Mouse (Mus musculus) limb, embryonic 12.5 days (tissue): ENCODE measurements around the gene Gm17606. TPM values are rescaled to one million over a fixed set of nuclear protein-coding genes. Genes with fewer than 3 reads are reported as not detected.

Experiments
- ATAC-seq: fragments of 200-750 bp; cut with Nextera tagmentation; 2 replicates; pipeline ENCODE4 v1.8.0; 2017; ENCODE audit warnings: low read depth, moderate TSS enrichment; ENCODE audit not compliant: insufficient number of reproducible peaks, insufficient read depth, low FRiP score, low TSS enrichment
- H3K27ac ChIP-seq: fragments of 300-500 bp; sonication (generic); 2 replicates; pipeline ENCODE4 v1.5.1; 2016; ENCODE audit warnings: mild to moderate bottlenecking, moderate library complexity
- H3K27me3 ChIP-seq: fragments of 300-500 bp; sonication (generic); 2 replicates; pipeline ENCODE4 v1.6.1; 2016; ENCODE audit warnings: mild to moderate bottlenecking, moderate library complexity
- H3K36me3 ChIP-seq: fragments of 300-500 bp; sonication (generic); 2 replicates; pipeline ENCODE4 v1.6.1; 2016; ENCODE audit warnings: mild to moderate bottlenecking, moderate library complexity
- H3K4me1 ChIP-seq: fragments of 300-500 bp; sonication (generic); replicated peaks from 2 replicates; pipeline ENCODE4 v1.6.1; 2016
- H3K4me2 ChIP-seq: fragments of 300-500 bp; sonication (generic); 2 replicates; pipeline ENCODE4 v1.6.1; 2016; ENCODE audit warnings: mild to moderate bottlenecking, moderate library complexity
- H3K4me3 ChIP-seq: fragments of 300-500 bp; sonication (generic); replicated peaks from 2 replicates; pipeline ENCODE4 v1.5.1; 2016; ENCODE audit warnings: mild to moderate bottlenecking
- H3K9ac ChIP-seq: fragments of 300-500 bp; sonication (generic); replicated peaks from 2 replicates; pipeline ENCODE4 v1.6.1; 2016; ENCODE audit warnings: mild to moderate bottlenecking, moderate library complexity
- H3K9me3 ChIP-seq: fragments of 300-500 bp; sonication (generic); 2 replicates; pipeline ENCODE4 v1.6.1; 2016; ENCODE audit warnings: mild to moderate bottlenecking, moderate library complexity
- WGBS: fragments of 180-500 bp; shearing (Covaris S2); methylation state at CpG from one replicate; pipeline ENCODE4 v1.1.7; 2016; 5-methylcytosine and 5-hydroxymethylcytosine counted together
- polyA plus RNA-seq: library from polyadenylated mRNA; unstranded; fragments of >200 nt; fragmentation: Nextera tagmentation; extraction: Ambion mirVana; gene quantifications from 2 replicates; pipeline ENCODE4 v1.2.1, GENCODE M21; 2016

The Gm17606 gene
- not detected in 2 replicates for polyA plus RNA-seq

- H3K4me3 ChIP-seq: peak within 1 kb of the TSS; percentile 81
- no peaks in the 10 kb centered on the region for H3K27me3 ChIP-seq
- no peaks in the 10 kb centered on the region for H3K9me3 ChIP-seq
- peak; percentile 60; the same call in 1 of the 2 replicates for ATAC-seq
- peak within 1 kb of the TSS; percentile 95 for H3K4me2 ChIP-seq
- peaks cover 18% of the 10 kb centered on the region for H3K4me1 ChIP-seq
- H3K36me3 ChIP-seq: peaks cover 73% of the 10 kb centered on the region
- under 1% methylated on average over 28 of the region's 28 CpGs for WGBS
- H3K9ac ChIP-seq: peak within 1 kb of the TSS; percentile 90
- peak within 1 kb of the TSS; percentile 90 for H3K27ac ChIP-seq
These were observed at the start of gene Gm17606 for GRCm38 (mm10) chr14:54640946-54641304. TSS of gene Gm17606 (plus strand) at chr14:54640952.

GRCm38 (mm10) chr14:54591056-54591455 lies 49.7 kb upstream of the Gm17606 start:
- H3K4me3 ChIP-seq: no peak overlapping the region
- ATAC-seq: no peak
- H3K9me3 ChIP-seq: 0 out of 2 replicates have a peak, but pooled peaks cover 7% of the 10 kb centered on the region
- no peak overlapping the region for H3K9ac ChIP-seq
- peaks cover 7% of the 10 kb centered on the region for H3K4me1 ChIP-seq
- WGBS: 89% methylated on average over 16 of the region's 16 CpGs
- no peak overlapping the region for H3K27ac ChIP-seq
- no peaks in the 10 kb centered on the region for H3K27me3 ChIP-seq
- peaks cover 60% of the 10 kb centered on the region for H3K36me3 ChIP-seq
- H3K4me2 ChIP-seq: no peak overlapping the region

- H3K9ac ChIP-seq: 0 out of 2 replicates have a peak overlapping the region, but pooled peaks have one; percentile 28
- WGBS: 60% methylated on average over 10 of the region's 10 CpGs
- ATAC-seq: no peak
- 0 out of 2 replicates have a peak, but pooled peaks cover 7% of the 10 kb centered on the region for H3K9me3 ChIP-seq
- peaks cover 7% of the 10 kb centered on the region for H3K4me1 ChIP-seq
- H3K27ac ChIP-seq: peak overlapping the region; percentile 72
- no peak overlapping the region for H3K4me3 ChIP-seq
- H3K4me2 ChIP-seq: no peak overlapping the region
- no peaks in the 10 kb centered on the region for H3K27me3 ChIP-seq
- peaks cover 50% of the 10 kb centered on the region for H3K36me3 ChIP-seq
These were observed 48.3 kb upstream of the Gm17606 start for GRCm38 (mm10) chr14:54592319-54592934.

- no peak overlapping the region for H3K4me2 ChIP-seq
- no peak overlapping the region for H3K4me3 ChIP-seq
- no peak overlapping the region for H3K9ac ChIP-seq
- no peak for ATAC-seq
- H3K36me3 ChIP-seq: peaks cover 53% of the 10 kb centered on the region
- no peak overlapping the region for H3K27ac ChIP-seq
- 89% methylated on average over 3 of the region's 3 CpGs for whole genome bisulfite sequencing
- H3K9me3 ChIP-seq: 0 out of 2 replicates have a peak, but pooled peaks cover 7% of the 10 kb centered on the region
- H3K4me1 ChIP-seq: peaks cover 7% of the 10 kb centered on the region
- no peaks in the 10 kb centered on the region for H3K27me3 ChIP-seq
These were observed 46.7 kb upstream of the Gm17606 start for GRCm38 (mm10) chr14:54594055-54594454.

- WGBS: 71% methylated on average over 27 of the region's 28 CpGs
- H3K27ac ChIP-seq: no peak overlapping the region
These were observed 45.9 kb upstream of the Gm17606 start for GRCm38 (mm10) chr14:54594631-54595414.

DNA sequence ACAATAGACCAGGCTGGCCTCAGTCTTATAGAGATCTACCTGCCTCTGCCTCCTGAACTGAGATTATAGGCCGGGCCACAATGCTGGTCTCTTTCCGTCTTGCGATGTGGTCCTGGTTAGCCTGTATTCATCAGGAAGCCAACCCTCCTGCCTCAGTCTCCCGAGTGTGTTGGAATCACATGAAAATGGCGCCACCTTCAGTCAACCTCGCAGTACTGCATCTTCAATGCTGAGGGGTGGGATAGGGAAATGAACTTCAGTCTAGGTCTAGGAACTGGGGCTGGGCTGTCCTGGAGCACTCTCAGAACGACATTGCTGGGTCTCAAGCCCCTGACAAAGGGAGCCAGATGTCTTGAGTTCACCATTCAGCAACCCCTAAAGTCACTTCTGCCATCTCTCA lies 43.7 kb upstream of the Gm17606 start:
- Histone ChIP-seq H3K36me3 (peaks cover 44% of the 10 kb centered on the region), H3K9me3 (0 out of 2 replicates have a peak, but pooled peaks cover 7% of the 10 kb centered on the region), H3K9ac (no peak overlapping the region), H3K4me2 (no peak overlapping the region), H3K4me1 (peaks cover 7% of the 10 kb centered on the region), H3K4me3 (no peak overlapping the region), H3K27ac (no peak overlapping the region), H3K27me3 (no peaks in the 10 kb centered on the region)
- WGBS: 81% methylated on average over 7 of the region's 7 CpGs
- no peak for ATAC-seq

More at GRCm38 (mm10) chr14:54594631-54595414, 45.9 kb upstream of the Gm17606 start:
- H3K4me3 ChIP-seq: no peak overlapping the region
- no peak overlapping the region for H3K9ac ChIP-seq
- H3K9me3 ChIP-seq: 0 out of 2 replicates have a peak, but pooled peaks cover 7% of the 10 kb centered on the region
- 0 out of 2 replicates have a peak, but pooled peaks have one; percentile 20 for ATAC-seq
- H3K4me1 ChIP-seq: peaks cover 7% of the 10 kb centered on the region
- H3K36me3 ChIP-seq: peaks cover 59% of the 10 kb centered on the region
- H3K4me2 ChIP-seq: no peak overlapping the region
- H3K27me3 ChIP-seq: no peaks in the 10 kb centered on the region

DNA sequence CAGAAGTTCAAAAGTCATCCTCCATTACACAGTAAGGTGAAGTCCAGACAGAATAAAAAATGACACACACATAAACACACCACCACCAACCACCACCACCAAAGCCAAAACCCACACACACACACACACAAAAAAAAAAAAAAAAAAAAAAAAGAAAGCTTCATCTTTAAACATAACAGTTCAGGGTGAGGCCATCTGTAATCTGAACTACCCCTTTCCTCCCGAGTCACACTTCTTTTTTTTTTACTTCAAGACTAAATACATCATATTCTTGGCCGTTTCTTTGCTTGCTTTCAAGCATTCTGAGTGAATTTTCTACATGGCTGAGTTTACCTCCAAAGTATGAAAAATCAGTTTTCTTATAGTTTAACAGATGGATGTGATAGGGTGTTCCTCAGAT lies 39.2 kb upstream of the Gm17606 start:
- H3K4me1 ChIP-seq: peaks cover 25% of the 10 kb centered on the region
- H3K36me3 ChIP-seq: peaks cover 12% of the 10 kb centered on the region
- H3K9me3 ChIP-seq: no peaks in the 10 kb centered on the region
- H3K27me3 ChIP-seq: no peaks in the 10 kb centered on the region
- no peak overlapping the region for H3K4me3 ChIP-seq
- H3K27ac ChIP-seq: no peak overlapping the region
- WGBS: 78% methylated on average over 2 of the region's 2 CpGs
- no peak overlapping the region for H3K4me2 ChIP-seq
- H3K9ac ChIP-seq: no peak overlapping the region
- no peak for ATAC-seq

DNA sequence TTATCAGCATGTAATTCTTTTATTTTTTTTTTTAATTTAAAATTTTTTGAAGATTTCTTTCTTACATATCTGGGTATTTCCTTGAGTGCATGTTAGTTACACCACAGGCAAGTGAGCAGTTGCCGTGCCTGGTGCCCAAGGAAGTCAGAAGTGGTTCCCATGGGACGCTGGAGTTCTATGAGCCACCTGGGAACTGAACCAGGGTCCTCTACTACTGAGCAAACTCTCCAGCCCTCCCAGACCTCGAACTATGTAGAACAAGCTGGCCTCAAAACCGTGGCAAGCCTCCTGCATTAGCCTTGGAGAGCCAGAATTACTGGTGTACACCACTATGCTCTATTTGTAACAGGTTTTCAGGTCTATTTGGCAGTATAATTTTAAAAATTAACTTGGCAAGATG lies 38.1 kb upstream of the Gm17606 start:
- no peaks in the 10 kb centered on the region for H3K9me3 ChIP-seq
- peak overlapping the region; percentile 63 for H3K4me2 ChIP-seq
- H3K27ac ChIP-seq: peak overlapping the region; percentile 93
- H3K4me1 ChIP-seq: peaks cover 25% of the 10 kb centered on the region
- H3K36me3 ChIP-seq: peaks cover 12% of the 10 kb centered on the region
- ATAC-seq: peak; percentile 38; the same call in 1 of the 2 replicates
- peak overlapping the region; percentile 59 for H3K4me3 ChIP-seq
- no peaks in the 10 kb centered on the region for H3K27me3 ChIP-seq
- peak overlapping the region; percentile 77; the same call in 1 of the 2 replicates for H3K9ac ChIP-seq
- WGBS: 49% methylated on average over 4 of the region's 4 CpGs

- Histone ChIP-seq H3K4me2 (peak overlapping the region; percentile 63), H3K4me3 (peak overlapping the region; percentile 59), H3K36me3 (peaks cover 12% of the 10 kb centered on the region), H3K9ac (peak overlapping the region; percentile 77), H3K9me3 (no peaks in the 10 kb centered on the region), H3K27me3 (no peaks in the 10 kb centered on the region), H3K27ac (peak overlapping the region; percentile 93), H3K4me1 (peaks cover 25% of the 10 kb centered on the region)
- WGBS: under 1% methylated on average over 46 of the region's 46 CpGs
- ATAC-seq: peak; percentile 97
These were observed 37.6 kb upstream of the Gm17606 start for GRCm38 (mm10) chr14:54603038-54603654.

DNA sequence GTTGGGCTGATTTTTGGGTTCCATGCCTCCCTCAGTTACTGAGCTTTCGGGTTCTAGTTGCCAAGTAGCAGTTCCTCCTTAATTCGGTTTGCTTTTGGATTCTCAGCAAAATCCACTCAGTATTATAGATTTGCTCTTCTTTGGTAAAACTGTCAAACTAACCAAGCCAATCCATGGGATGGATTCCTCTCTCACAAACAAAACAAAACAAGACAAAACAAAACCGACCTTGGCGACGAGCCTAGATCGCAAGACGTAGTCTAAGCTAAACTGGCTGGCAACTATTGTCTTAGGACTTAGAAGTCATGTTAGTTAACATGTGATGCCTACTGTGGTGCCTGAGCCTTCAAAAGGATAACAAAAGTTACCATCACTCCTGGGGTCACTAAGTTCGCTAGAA lies 37.1 kb upstream of the Gm17606 start:
- Histone ChIP-seq H3K9ac (no peak overlapping the region), H3K9me3 (no peaks in the 10 kb centered on the region), H3K27ac (peak overlapping the region; percentile 93), H3K27me3 (no peaks in the 10 kb centered on the region), H3K36me3 (peaks cover 11% of the 10 kb centered on the region), H3K4me1 (peaks cover 25% of the 10 kb centered on the region), H3K4me2 (peak overlapping the region; percentile 63), H3K4me3 (peak overlapping the region; percentile 59)
- ATAC-seq: no peak
- 82% methylated on average over 8 of the region's 8 CpGs for WGBS
